Mouse (Mus musculus): ENCODE measurements around the gene Itga9. TPM values are rescaled to one million over a fixed set of nuclear protein-coding genes. Genes with fewer than 3 reads are reported as not detected.

Itga9 gene
- polyA plus RNA-seq, 1 experiment from 2014 or later, result 6.3 TPM

GRCm38 (mm10) chr9:118706176-118706975 lies 99.9 kb downstream of the Itga9 start:
- Histone ChIP-seq H3K4me2 (ENCODE audit: low read depth, low read length, severe bottlenecking) (no peak overlapping the region), H3K27ac (ENCODE audit: low read depth, low read length) (no peak overlapping the region), H3K9me3 (ENCODE audit: control insufficient read depth, low read length) (no peaks in the 10 kb centered on the region), H3K36me3 (ENCODE audit: control insufficient read depth, insufficient read depth, low read length) (no peaks in the 10 kb centered on the region), H3K4me3 (ENCODE audit: low read depth, low read length) (no peak overlapping the region), H3K9ac (ENCODE audit: low read length) (no peak overlapping the region), H3K27me3 (ENCODE audit: control insufficient read depth, insufficient read depth, low read length) (no peaks in the 10 kb centered on the region), H3K4me1 (replicated peaks; ENCODE audit: control insufficient read depth, insufficient read depth, low read length) (no peaks in the 10 kb centered on the region)
- no peak for DNase-seq (ENCODE audit: low spot score)
- ATAC-seq (replicated peaks; ENCODE audit: low FRiP score), result no peak
- WGBS, result 83% methylated on average over 18 of the region's 18 CpGs

GRCm38 (mm10) chr9:118710625-118711024 lies 104.1 kb downstream of the Itga9 start:
- Histone ChIP-seq H3K4me3 (ENCODE audit: low read depth, low read length) (no peak overlapping the region), H3K27ac (ENCODE audit: low read depth, low read length) (no peak overlapping the region), H3K4me1 (replicated peaks; ENCODE audit: control insufficient read depth, insufficient read depth, low read length) (no peaks in the 10 kb centered on the region), H3K9me3 (ENCODE audit: control insufficient read depth, low read length) (no peaks in the 10 kb centered on the region), H3K4me2 (ENCODE audit: low read depth, low read length, severe bottlenecking) (no peak overlapping the region), H3K36me3 (ENCODE audit: control insufficient read depth, insufficient read depth, low read length) (no peaks in the 10 kb centered on the region), H3K27me3 (ENCODE audit: control insufficient read depth, insufficient read depth, low read length) (no peaks in the 10 kb centered on the region), H3K9ac (ENCODE audit: low read length) (no peak overlapping the region)
- no peak for DNase-seq (ENCODE audit: low spot score)
- 76% methylated on average over 9 of the region's 9 CpGs for WGBS
- no peak for ATAC-seq (replicated peaks; ENCODE audit: low FRiP score)

- WGBS, result 93% methylated on average over 11 of the region's 11 CpGs
- DNase-seq (ENCODE audit: low spot score), result no peak
- Histone ChIP-seq H3K27me3 (ENCODE audit: control insufficient read depth, insufficient read depth, low read length) (no peaks in the 10 kb centered on the region), H3K36me3 (ENCODE audit: control insufficient read depth, insufficient read depth, low read length) (no peaks in the 10 kb centered on the region), H3K4me3 (ENCODE audit: low read depth, low read length) (no peak overlapping the region), H3K9ac (ENCODE audit: low read length) (no peak overlapping the region), H3K27ac (ENCODE audit: low read depth, low read length) (no peak overlapping the region), H3K4me1 (replicated peaks; ENCODE audit: control insufficient read depth, insufficient read depth, low read length) (no peaks in the 10 kb centered on the region), H3K4me2 (ENCODE audit: low read depth, low read length, severe bottlenecking) (no peak overlapping the region), H3K9me3 (ENCODE audit: control insufficient read depth, low read length) (no peaks in the 10 kb centered on the region)
- no peak for ATAC-seq (replicated peaks; ENCODE audit: low FRiP score)
Measured at GRCm38 (mm10) chr9:118711749-118712148, 105.3 kb downstream of the Itga9 start.

GRCm38 (mm10) chr9:118713515-118713914 lies 107.0 kb downstream of the Itga9 start:
- Histone ChIP-seq H3K9ac (ENCODE audit: low read length) (no peak overlapping the region), H3K36me3 (ENCODE audit: control insufficient read depth, insufficient read depth, low read length) (no peaks in the 10 kb centered on the region), H3K27me3 (ENCODE audit: control insufficient read depth, insufficient read depth, low read length) (no peaks in the 10 kb centered on the region), H3K9me3 (ENCODE audit: control insufficient read depth, low read length) (no peaks in the 10 kb centered on the region), H3K4me2 (ENCODE audit: low read depth, low read length, severe bottlenecking) (no peak overlapping the region), H3K4me1 (replicated peaks; ENCODE audit: control insufficient read depth, insufficient read depth, low read length) (no peaks in the 10 kb centered on the region), H3K4me3 (ENCODE audit: low read depth, low read length) (no peak overlapping the region), H3K27ac (ENCODE audit: low read depth, low read length) (no peak overlapping the region)
- 88% methylated on average over 8 of the region's 8 CpGs for WGBS
- no peak for ATAC-seq (replicated peaks; ENCODE audit: low FRiP score)
- DNase-seq (ENCODE audit: low spot score), result no peak

- Histone ChIP-seq H3K9me3 (ENCODE audit: control insufficient read depth, low read length) (no peaks in the 10 kb centered on the region), H3K27ac (ENCODE audit: low read depth, low read length) (no peak overlapping the region), H3K4me1 (replicated peaks; ENCODE audit: control insufficient read depth, insufficient read depth, low read length) (no peaks in the 10 kb centered on the region), H3K9ac (ENCODE audit: low read length) (no peak overlapping the region), H3K4me2 (ENCODE audit: low read depth, low read length, severe bottlenecking) (no peak overlapping the region), H3K36me3 (ENCODE audit: control insufficient read depth, insufficient read depth, low read length) (no peaks in the 10 kb centered on the region), H3K4me3 (ENCODE audit: low read depth, low read length) (no peak overlapping the region), H3K27me3 (ENCODE audit: control insufficient read depth, insufficient read depth, low read length) (no peaks in the 10 kb centered on the region)
- ATAC-seq (replicated peaks; ENCODE audit: low FRiP score) (no peak), DNase-seq (ENCODE audit: low spot score) (no peak)
- WGBS, result 80% methylated on average over 5 of the region's 5 CpGs
Measured at GRCm38 (mm10) chr9:118714536-118714935, 108.0 kb downstream of the Itga9 start.

- Histone ChIP-seq H3K4me1 (replicated peaks; ENCODE audit: control insufficient read depth, insufficient read depth, low read length) (no peaks in the 10 kb centered on the region), H3K27me3 (ENCODE audit: control insufficient read depth, insufficient read depth, low read length) (no peaks in the 10 kb centered on the region), H3K4me3 (ENCODE audit: low read depth, low read length) (no peak overlapping the region), H3K36me3 (ENCODE audit: control insufficient read depth, insufficient read depth, low read length) (no peaks in the 10 kb centered on the region), H3K9ac (ENCODE audit: low read length) (no peak overlapping the region), H3K4me2 (ENCODE audit: low read depth, low read length, severe bottlenecking) (no peak overlapping the region), H3K27ac (ENCODE audit: low read depth, low read length) (no peak overlapping the region), H3K9me3 (ENCODE audit: control insufficient read depth, low read length) (no peaks in the 10 kb centered on the region)
- WGBS, result 89% methylated on average over 9 of the region's 9 CpGs
- ATAC-seq (replicated peaks; ENCODE audit: low FRiP score) (no peak), DNase-seq (ENCODE audit: low spot score) (no peak)
Measured at GRCm38 (mm10) chr9:118715971-118716628, 109.6 kb downstream of the Itga9 start.

GRCm38 (mm10) chr9:118717436-118717835 lies 110.9 kb downstream of the Itga9 start:
- ATAC-seq (replicated peaks; ENCODE audit: low FRiP score), result no peak

GRCm38 (mm10) chr9:118718511-118718910 lies 112.0 kb downstream of the Itga9 start:
- H3K9me3 ChIP-seq (ENCODE audit: control insufficient read depth, low read length), result no peaks in the 10 kb centered on the region
- ATAC-seq (replicated peaks; ENCODE audit: low FRiP score), result no peak
- H3K27ac ChIP-seq (ENCODE audit: low read depth, low read length), result no peak overlapping the region
- no peaks in the 10 kb centered on the region for H3K4me1 ChIP-seq (replicated peaks; ENCODE audit: control insufficient read depth, insufficient read depth, low read length)
- no peak overlapping the region for H3K4me3 ChIP-seq (ENCODE audit: low read depth, low read length)
- no peak overlapping the region for H3K9ac ChIP-seq (ENCODE audit: low read length)
- no peaks in the 10 kb centered on the region for H3K36me3 ChIP-seq (ENCODE audit: control insufficient read depth, insufficient read depth, low read length)
- no peak for DNase-seq (ENCODE audit: low spot score)
- WGBS, result 88% methylated on average over 2 of the region's 2 CpGs
- no peaks in the 10 kb centered on the region for H3K27me3 ChIP-seq (ENCODE audit: control insufficient read depth, insufficient read depth, low read length)
- H3K4me2 ChIP-seq (ENCODE audit: low read depth, low read length, severe bottlenecking), result no peak overlapping the region

More at GRCm38 (mm10) chr9:118717436-118717835, 110.9 kb downstream of the Itga9 start:
- no peak overlapping the region for H3K9ac ChIP-seq (ENCODE audit: low read length)
- WGBS, result 88% methylated on average over 3 of the region's 3 CpGs
- no peaks in the 10 kb centered on the region for H3K36me3 ChIP-seq (ENCODE audit: control insufficient read depth, insufficient read depth, low read length)
- no peak for DNase-seq (ENCODE audit: low spot score)
- H3K27me3 ChIP-seq (ENCODE audit: control insufficient read depth, insufficient read depth, low read length), result no peaks in the 10 kb centered on the region
- no peak overlapping the region for H3K27ac ChIP-seq (ENCODE audit: low read depth, low read length)
- no peak overlapping the region for H3K4me3 ChIP-seq (ENCODE audit: low read depth, low read length)
- no peak overlapping the region for H3K4me2 ChIP-seq (ENCODE audit: low read depth, low read length, severe bottlenecking)
- H3K9me3 ChIP-seq (ENCODE audit: control insufficient read depth, low read length), result no peaks in the 10 kb centered on the region
- no peaks in the 10 kb centered on the region for H3K4me1 ChIP-seq (replicated peaks; ENCODE audit: control insufficient read depth, insufficient read depth, low read length)

Data from forebrain, embryonic 11.5 days (tissue).